Mouse (Mus musculus): Measurements from ENCODE around the gene Phf5a.
A peak's percentile ranks its signal among the peaks of the same experiment; 100 is the strongest.

DNA sequence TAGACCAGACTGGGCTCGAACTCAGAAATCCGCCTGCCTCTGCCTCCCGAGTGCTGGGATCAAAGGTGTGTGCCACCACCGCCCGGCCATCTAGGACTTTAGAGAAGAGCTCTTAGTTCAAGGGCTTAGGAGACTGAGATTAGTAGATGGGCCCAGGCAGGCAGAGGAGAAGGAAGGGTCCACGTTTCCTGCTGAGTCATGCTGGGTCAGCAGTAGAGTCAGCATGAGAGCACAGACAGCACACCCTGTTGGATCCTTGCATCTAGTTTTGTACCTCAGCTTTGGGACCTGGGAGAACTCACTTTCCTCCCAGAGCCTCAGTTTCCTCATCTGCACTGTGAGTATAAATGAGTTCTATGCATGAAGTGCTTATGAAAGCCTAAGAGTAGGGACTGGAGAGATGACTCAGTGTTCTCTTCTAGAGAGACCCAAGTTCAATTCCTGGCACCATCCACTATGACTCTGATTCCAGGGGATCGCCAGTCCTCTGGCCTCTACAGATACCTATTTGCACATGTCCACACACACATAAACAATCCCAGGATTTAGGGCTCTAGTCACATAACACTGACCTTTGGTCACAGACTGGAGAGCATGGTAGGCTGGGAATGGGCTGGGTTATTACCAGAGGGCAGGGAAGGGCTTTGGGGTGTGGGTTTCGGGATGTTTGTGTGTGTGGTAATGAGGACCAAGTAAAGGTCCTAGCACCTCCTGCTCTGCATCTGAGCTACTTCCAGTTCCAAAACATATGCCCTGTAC, 20.3 kb upstream of the Phf5a start:
- TF ChIP-seq CTCF (IDR thresholded peaks at IDR 0.05; ENCODE audit: low read depth): peak; percentile 51
- TF ChIP-seq EP300 (IDR thresholded peaks at IDR 0.05; ENCODE audit: low read depth): peak; percentile 62
